16 mouse cellular contexts compared by ENCODE assay signal in genomic region chr3:135556851-135557662, GRCm38 (mm10).
DNase-seq lines count a peak whose midpoint lies in the region; ATAC-seq lines count a peak whose summit lies in the region.
"Had no signal": no experiment of that assay in that cellular context is flagged by ENCODE, and none has a peak within 500 bp of the region (broad histone marks: within the 10 kb centered on the region; RNA-seq: fewer than 3 reads in every experiment).

No protein-coding gene starts in this region.

- 74% methylated on average over 12 of the region's 12 CpGs for WGBS in forebrain, embryonic 13.5 days
- 88% methylated on average over 12 of the region's 12 CpGs for WGBS in forebrain, embryonic 10.5 days
- WGBS in forebrain, embryonic 16.5 days: 59% methylated on average over 12 of the region's 12 CpGs

- ATAC-seq in forebrain, embryonic 13.5 days: peak; percentile 80; the same call in 1 of the 2 replicates
- peak; percentile 90 for ATAC-seq in forebrain, embryonic 16.5 days
- ATAC-seq: midbrain, embryonic 16.5 days had no signal

- H3K36me3 ChIP-seq in forebrain, embryonic 13.5 days (ENCODE audit: poor library complexity, severe bottlenecking): no peaks in the 10 kb centered on the region
- no peaks in the 10 kb centered on the region for H3K36me3 ChIP-seq in forebrain, embryonic 10.5 days (replicated peaks)
- no peaks in the 10 kb centered on the region for H3K36me3 ChIP-seq in forebrain, embryonic 16.5 days (ENCODE audit: control insufficient read depth, insufficient read depth)
- H3K36me3 ChIP-seq: embryonic facial prominence, embryonic 12.5 days; neural tube, embryonic 13.5 days had no signal

- no peak overlapping the region for H3K4me2 ChIP-seq in forebrain, embryonic 13.5 days
- H3K4me2 ChIP-seq in forebrain, embryonic 16.5 days (ENCODE audit: low read length): no peak overlapping the region
- H3K4me2 ChIP-seq: embryonic facial prominence, embryonic 12.5 days; lung, embryonic 14.5 days; neural tube, embryonic 13.5 days had no signal

- no peaks in the 10 kb centered on the region for H3K9me3 ChIP-seq in forebrain, embryonic 13.5 days (replicated peaks)
- no peaks in the 10 kb centered on the region for H3K9me3 ChIP-seq in forebrain, embryonic 10.5 days
- H3K9me3 ChIP-seq in forebrain, embryonic 16.5 days (ENCODE audit: control insufficient read depth, low read length): no peaks in the 10 kb centered on the region
- H3K9me3 ChIP-seq: embryonic facial prominence, embryonic 12.5 days; neural tube, embryonic 13.5 days had no signal

- no peaks in the 10 kb centered on the region for H3K4me1 ChIP-seq in forebrain, embryonic 13.5 days
- no peaks in the 10 kb centered on the region for H3K4me1 ChIP-seq in forebrain, embryonic 10.5 days
- H3K4me1 ChIP-seq in forebrain, embryonic 16.5 days (replicated peaks; ENCODE audit: control insufficient read depth, insufficient read depth, low read length): peaks cover 2% of the 10 kb centered on the region; the same call in 1 of the 2 replicates
- H3K4me1 ChIP-seq: embryonic facial prominence, embryonic 12.5 days; neural tube, embryonic 13.5 days had no signal

- H3K27ac ChIP-seq in forebrain, embryonic 13.5 days: no peak overlapping the region
- no peak overlapping the region for H3K27ac ChIP-seq in forebrain, embryonic 10.5 days
- H3K27ac ChIP-seq in forebrain, embryonic 16.5 days (ENCODE audit: low read length): no peak overlapping the region
- H3K27ac ChIP-seq: embryonic facial prominence, embryonic 12.5 days; neural tube, embryonic 13.5 days had no signal

- H3K9ac ChIP-seq in forebrain, embryonic 13.5 days: no peak overlapping the region
- H3K9ac ChIP-seq in forebrain, embryonic 16.5 days (replicated peaks; ENCODE audit: low read depth, low read length): no peak overlapping the region
- H3K9ac ChIP-seq: embryonic facial prominence, embryonic 12.5 days; lung, embryonic 14.5 days; neural tube, embryonic 13.5 days had no signal

- no peaks in the 10 kb centered on the region for H3K27me3 ChIP-seq in forebrain, embryonic 13.5 days
- no peaks in the 10 kb centered on the region for H3K27me3 ChIP-seq in forebrain, embryonic 10.5 days (ENCODE audit: poor library complexity, severe bottlenecking)
- no peaks in the 10 kb centered on the region for H3K27me3 ChIP-seq in forebrain, embryonic 16.5 days (replicated peaks; ENCODE audit: control insufficient read depth, insufficient read depth, low read length)
- H3K27me3 ChIP-seq: embryonic facial prominence, embryonic 12.5 days; neural tube, embryonic 13.5 days had no signal

- H3K4me3 ChIP-seq in forebrain, embryonic 13.5 days: no peak overlapping the region
- H3K4me3 ChIP-seq in forebrain, embryonic 10.5 days: no peak overlapping the region
- no peak overlapping the region for H3K4me3 ChIP-seq in forebrain, embryonic 16.5 days (replicated peaks; ENCODE audit: low read length)
- H3K4me3 ChIP-seq: embryonic facial prominence, embryonic 12.5 days; neural tube, embryonic 13.5 days had no signal

- DNase-seq in forebrain, embryonic 10.5 days (ENCODE audit: extremely low spot score, low spot score): no peak
- DNase-seq in layer of hippocampus, adult 11-12 months (ENCODE audit: low spot score): peak; percentile 15
- no peak for DNase-seq in layer of hippocampus, adult 9-10 months (ENCODE audit: low spot score)
- DNase-seq in right cerebral cortex, postnatal 25 days: peak; percentile 27
- DNase-seq in cerebellum, adult 8-10 months: no peak
- DNase-seq in embryo, embryonic 11 days: no peak
- DNase-seq: adrenal gland, adult 8-10 months; cerebellum, postnatal 10 days; liver; lung, embryonic 14.5 days; retina, postnatal 1 day had no signal

Comparison
In these comparisons a context has a peak if more than half of its experiments do, and no peak if none do; other contexts are left out.
1. DNase-seq: peak in layer of hippocampus, adult 11-12 months (single experiment) and right cerebral cortex, postnatal 25 days (single experiment); none in forebrain, embryonic 10.5 days (single experiment), layer of hippocampus, adult 9-10 months (single experiment), cerebellum, adult 8-10 months (single experiment) and embryo, embryonic 11 days (single experiment).